Mouse (Mus musculus) adrenal gland (tissue): ENCODE measurements at regions not wholly inside any gene's neighbourhood (a gene's known extent, or its start where the extent isn't known, plus 50 kb on each side); places are given as distances from the start of the nearest gene placed in this dataset.

Experiments used
- intact Hi-C: fragments of 180-260 bp; cut with DNase I; formaldehyde crosslinking; loops from one replicate; pipeline ENCODE4 v1.15.1; 2025

DNA sequence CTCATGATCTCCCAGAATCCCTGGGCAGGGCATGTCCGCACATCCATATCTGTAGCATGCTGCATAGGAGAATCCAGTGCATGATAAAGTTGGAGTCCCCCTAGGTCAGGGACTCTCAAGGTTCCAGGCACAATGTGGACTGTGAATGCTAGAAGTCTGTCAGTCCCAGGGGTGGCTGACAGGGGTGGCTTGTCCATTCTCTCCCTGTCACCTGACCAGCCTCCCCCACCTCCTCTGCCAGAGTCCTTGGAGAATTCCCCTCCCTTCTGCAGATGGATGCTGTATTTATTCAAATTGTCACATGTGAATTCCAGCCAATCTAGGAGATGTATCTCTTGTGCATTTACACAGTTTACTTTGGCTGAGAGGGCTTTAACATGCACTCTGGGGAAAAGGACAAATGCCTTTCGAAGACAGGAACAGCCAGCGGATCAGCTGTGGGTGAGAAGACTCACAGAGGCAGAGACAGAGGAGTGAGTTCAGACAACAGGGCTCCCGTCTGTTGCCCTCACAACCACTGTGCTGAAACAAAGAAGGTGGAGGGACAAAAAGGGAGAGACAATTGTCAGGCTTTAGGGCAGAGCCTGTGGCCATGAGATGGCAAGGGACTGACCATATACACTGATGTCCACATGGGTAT lies 246.7 kb upstream of the Kazn start:
- intact Hi-C loops: no loop called here

DNA sequence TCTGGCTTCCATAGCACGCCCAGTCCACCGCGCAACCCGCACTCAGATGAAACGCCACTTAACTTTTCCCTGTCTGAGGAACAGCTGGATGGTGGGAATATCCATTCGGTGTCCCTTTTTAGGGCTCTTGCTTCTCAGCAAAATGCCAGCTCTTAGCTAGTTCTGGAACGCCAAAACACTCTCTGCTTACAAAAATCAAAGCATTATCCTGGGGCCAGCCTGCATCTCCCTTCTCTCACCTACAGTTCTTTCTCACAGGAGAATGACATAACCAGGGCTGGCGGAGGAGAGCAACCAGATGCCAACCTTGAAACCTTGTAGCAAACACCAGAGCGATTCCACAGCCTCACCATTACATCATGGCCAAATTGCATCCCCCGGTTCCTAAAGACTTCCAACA lies 236.4 kb upstream of the Kazn start:
- intact Hi-C loops: no loop called here

DNA sequence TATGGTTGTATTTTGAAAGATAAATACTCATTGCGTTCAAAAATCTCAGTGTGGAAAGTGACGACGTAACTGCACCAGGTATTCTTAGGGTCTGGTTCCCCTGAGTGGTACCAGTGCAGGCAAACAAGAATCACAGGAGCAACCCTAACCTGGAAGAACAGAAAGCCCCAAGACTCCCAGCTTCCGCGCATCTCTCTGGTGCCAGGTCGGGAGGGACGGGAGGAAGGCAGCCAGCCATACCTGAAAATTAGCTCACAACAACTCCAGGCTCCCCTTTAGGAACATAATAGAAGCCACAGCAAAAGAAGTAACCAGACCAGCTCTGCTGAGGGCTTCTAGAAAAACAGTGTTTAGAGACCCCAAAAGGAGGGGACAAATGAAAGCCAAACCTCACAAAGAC lies 235.4 kb upstream of the Kazn start:
- intact Hi-C loops: no loop called here

DNA sequence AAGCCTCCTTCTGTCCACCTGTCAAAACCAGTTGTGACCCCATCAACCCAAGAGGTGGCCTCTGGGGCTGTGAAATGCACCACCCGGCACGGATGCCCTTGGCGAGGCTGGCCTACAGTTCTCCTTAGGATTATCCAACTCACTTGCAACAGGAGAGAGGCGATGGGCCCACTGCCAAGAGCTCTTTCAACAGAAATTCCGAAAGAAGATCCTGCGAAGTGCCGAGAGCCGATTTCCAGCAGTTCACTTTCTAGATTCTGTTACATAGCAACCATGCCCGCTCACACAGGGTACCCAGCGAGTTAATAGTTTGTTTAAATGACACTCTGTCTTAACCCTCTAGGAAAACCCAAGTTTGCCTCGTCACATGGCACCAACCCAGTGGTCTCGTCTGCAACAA lies 234.8 kb upstream of the Kazn start:
- intact Hi-C loops: no loop called here

DNA sequence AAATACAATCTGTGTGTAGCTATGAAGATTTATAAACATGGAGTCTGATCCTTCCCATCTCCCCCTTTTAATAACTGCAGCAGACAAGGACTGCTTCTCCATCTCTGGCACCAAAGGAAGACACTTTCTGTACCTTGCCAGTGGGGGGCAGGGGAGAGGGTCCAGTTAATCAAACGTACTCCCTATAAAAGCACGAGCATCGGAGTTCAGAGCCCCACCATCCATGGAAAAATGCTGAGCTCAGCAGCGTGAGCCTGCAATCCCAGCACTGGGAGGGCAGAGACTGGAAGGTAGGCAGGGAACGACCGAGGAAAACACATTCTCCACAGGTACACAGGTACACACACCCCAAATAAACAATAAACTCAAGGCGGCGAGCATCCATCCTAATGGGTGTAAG lies 234.1 kb upstream of the Kazn start:
- intact Hi-C loops: no loop called here

DNA sequence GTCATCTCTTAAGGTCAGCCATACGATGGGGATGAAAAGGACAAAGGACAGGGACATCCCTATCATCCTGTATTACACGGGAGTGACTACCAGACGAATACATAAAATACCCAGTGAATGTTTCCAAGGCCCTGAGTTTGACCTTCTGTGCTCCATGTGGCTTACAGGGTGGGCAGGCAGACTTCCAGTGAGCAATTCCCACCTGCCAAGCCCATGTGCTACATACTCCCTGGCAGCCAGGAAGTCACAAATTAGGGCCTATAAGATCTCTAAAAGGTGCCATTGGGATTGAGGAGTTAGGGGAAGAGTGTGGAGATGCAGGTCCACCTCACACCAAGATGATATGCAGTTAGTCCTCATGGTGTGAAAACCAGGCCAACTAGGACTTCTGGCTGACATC lies 233.1 kb upstream of the Kazn start:
- intact Hi-C loops: no loop called here

DNA sequence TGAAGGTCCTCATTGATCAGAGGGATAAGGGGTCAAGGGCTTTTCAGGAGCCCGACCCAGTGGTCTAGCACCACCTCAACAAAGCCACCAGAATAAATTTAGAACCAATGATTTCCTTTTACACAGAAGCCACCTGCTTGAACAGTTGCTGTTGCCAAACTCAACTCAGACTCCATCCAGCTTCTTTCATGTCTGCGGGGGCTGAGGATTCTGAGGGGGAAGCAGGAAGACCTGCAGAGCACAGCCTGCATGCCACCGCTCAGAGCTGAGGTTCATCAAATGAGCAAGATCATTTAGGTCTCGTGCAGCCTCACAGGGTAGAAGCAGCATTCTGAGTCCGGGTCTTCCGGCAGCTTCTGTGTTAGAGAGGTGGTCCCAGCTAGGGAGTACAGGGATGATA lies 231.6 kb upstream of the Kazn start:
- intact Hi-C loops: no loop called here

DNA sequence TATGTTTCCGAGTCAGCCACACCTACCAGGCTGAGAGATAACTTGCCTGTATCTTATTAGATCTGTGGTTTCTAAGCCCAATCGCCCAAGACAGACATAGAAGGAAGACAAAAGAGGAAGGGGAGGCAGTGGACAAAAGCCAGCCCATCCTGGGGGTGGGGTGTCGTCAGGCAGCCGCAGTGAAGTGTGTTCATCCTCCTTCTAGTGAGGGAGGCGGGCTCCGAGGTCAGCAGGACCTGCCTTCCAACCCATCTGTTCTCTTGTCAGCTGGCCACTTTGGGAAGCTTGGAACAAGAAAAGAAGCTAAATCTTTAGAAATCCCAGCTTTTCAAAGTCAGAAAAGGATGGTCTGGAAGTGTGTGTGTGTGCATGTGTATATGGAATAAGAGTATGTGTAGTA lies 228.7 kb upstream of the Kazn start:
- intact Hi-C loops: no loop called here

DNA sequence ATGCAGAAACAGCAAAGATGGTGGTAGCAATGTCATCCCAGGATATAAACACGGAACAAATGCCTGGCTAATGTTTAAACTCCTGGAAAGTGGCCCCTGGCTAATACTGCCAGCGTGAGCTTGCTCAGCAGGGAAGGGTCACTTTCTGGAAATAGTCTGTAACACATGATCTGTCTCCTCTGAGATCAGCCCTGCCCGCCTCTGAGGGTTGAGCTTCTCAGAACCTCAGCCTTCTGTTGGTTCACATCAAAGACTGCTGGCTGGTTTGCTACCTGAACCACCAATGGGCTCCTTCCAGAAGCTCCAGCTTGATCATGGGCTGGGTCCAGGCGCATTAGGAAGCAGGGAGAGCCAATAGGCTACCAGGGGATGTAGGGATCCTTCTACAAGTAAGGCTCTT lies 226.0 kb upstream of the Kazn start:
- intact Hi-C loops: no loop called here

DNA sequence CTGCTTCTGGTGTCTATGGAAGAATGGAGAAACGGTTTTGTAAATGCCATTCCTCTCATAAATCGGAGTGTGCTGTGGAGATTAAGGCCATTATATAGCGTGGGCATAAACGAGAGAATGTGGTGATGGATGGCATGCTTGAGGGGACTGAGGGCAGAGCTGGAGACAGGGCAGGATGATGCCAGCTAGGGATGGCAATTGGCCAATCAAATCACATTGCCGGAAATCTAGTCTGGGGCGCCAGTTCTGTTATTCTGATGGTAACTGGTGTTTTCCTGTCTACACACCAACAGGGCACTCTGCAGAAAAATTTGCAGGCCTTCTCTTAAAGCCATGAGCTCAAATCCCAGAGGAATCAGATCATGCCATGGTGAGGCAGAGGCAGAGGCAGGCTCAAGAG lies 224.9 kb upstream of the Kazn start:
- intact Hi-C loops: no loop called here

DNA sequence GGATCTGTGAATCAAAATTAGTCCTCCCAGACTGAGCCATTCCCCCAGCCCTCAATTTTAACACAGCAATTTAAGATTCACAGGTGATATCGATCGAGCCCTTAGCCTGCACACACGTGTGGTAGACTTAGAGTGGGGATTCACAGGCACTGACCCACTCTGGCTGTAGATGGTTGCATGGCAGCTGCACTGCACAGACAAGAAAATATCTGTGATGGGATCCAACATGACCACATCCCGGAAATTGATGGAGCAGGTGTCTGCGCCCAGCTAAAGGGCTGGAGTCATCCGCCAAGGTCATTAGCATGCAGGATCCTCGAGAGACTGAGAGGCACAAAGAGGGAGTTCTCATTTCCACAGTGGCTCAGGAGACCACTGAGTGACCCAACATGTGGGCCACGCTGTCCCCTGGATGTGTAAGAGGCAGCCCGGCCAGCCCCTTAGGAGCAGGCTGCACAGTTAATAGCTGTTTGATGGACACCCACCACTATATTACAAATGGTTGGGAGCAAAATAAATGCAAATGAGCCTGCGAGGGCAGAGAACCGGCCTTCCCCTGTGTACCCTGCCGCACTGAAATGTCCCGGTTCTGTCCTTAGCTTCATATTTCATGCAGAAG lies 221.4 kb upstream of the Kazn start:
- intact Hi-C loops: no loop called here

DNA sequence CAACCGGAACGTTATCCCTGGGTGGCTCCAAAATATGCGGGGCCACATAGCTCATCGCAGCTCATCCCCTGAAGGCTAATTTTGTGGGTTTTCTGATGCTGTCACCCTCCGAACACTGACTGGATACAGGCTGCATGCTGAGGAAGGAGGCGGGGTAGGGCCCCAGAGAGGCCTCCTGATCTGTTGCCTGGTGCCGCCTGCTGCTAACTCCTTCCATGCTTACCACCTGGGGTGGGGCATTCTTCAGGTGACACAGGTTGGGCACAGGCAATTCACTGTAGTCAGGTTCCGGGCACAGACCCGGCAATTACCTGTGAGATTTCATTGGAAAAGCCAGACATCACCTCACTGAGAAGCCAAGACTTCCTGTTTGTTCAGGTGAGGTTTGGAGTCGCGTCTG lies 213.4 kb upstream of the Kazn start:
- intact Hi-C loops: no loop called here

DNA sequence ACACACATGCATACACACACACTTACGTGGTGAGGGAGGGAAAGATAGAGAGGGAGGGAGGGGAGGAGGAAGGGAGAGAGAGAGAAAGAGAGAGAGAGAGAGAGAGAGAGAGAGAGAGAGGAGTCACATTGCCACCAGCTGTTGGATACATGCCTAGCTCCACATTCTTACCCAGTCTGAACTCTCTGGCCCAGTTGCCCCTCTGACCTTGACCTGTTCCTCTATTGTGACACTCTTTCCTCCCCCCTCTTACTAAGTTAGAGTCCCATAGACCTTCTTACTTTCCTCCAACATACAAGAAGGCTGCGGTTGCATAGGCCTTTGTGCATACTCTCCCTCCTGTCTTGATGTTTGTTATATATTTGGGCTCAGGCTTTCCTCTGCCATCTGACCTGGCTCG lies 211.7 kb upstream of the Kazn start:
- intact Hi-C loops: no loop called here

DNA sequence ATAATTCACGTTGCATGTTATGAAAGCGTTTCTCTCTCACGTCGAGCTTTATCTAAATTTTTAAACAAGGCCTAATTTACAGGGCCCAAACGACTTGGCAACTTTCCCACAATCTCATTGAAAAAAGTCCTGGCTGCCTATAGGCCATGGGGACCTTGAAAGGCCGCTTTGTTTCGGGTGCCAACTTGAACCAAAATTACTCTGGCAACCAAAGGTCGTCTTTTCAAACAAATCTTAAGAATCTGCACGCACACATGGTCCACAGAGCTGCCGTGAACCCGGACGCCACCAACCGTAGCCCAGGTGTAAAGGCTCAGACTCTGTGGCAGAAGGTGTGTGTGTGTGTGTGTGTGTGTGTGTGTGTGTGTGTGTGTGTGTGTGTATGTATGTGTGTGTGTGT lies 210.5 kb upstream of the Kazn start:
- intact Hi-C loops: no loop called here

DNA sequence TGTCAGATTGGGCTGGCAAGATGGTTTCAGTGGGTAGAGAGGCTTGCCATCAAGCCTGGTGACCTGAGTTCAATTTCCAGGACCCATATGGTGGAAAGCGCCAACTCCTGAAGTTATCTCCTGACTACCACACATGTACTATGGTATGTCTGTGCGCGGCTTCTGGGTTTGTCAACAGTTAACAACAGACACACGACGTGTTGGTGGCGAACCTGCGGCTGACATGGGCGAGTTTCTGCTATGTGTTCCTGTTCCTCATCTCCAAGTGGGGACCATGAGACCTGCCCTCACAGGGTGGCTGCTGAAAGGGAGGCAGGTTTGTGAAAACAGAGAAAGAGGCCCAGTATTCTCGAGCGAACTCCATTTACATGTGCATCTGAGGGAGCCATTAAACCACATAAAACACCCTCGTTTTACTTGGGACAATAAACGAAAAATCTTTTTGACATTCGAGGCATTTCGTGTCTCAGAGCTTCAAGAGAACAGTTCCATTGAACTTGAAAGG lies 210.0 kb upstream of the Kazn start:
- intact Hi-C loops: no loop called here

DNA sequence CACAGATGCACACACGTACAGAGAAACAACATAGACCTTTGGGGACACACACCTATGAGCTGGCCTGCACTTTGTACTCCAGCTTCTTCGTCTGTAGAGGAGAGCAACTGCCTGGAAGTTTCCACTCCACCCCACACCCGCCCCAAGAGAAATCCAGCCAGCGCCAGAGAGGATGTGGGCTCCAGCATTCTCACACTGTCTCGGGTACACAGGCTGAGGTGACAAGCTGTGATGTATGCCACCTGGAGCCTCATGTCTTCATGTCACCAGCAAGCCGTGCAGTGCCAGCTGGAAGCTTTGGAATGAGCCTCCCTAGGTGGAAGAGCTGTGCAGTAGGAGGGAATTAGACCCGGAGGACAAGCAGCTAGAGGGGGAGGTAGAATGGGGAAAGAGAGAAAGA lies 208.3 kb upstream of the Kazn start:
- intact Hi-C loops: no loop called here

DNA sequence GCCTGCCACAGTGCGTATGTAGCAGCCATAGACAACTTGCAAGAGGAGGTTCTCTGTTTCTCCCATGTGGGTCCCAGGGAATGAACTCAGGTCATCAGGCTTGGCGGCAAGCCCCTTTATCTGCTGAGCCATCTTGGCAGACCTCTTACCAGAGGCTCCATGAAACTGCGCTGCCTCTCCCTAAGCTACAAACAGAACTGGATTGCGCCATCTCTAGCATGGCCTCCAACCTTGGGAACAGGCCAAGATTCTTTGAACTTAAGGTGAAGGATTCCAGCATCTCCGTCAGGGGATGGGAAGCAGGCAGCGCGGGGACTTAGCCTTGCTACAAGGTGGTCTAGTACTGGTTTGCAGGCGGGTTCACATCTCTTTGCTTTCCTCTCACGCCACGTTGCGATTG lies 201.8 kb upstream of the Kazn start:
- intact Hi-C loops: no loop called here

DNA sequence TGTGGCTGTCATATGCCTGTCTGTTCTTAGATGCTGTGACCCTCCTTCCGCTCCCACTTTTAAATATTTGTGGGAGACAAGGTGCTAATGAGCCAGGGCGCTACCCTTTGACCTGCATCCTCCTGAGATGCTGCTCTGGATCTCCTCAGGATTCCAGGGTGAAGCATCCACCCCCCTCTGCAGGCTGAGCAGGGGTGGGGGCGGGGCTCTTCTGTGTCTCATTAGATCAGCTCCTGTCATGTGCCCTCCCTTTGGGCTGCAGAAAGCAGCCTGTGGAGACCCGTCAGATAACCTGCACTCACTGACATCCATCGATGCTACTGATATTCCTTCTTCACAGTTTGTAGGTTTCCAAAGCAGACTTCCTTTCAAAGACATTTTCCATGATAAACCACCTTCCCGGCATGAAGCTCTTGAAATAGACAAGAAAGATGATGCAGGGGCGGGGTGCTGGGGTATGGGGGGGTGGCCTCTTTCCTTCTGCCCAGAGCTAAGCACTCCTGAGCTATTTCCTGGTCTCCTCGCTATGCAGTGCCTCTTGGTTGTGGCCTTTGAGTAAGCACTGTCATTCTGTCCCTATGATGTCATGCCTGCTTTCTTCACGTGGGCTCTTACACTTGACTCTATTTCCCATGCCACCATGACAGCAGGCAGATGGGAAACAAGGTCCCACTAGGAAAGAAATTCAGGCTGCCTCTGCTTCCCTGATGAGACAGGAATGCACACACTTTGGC lies 200.4 kb upstream of the Kazn start:
- intact Hi-C loops: no loop called here

DNA sequence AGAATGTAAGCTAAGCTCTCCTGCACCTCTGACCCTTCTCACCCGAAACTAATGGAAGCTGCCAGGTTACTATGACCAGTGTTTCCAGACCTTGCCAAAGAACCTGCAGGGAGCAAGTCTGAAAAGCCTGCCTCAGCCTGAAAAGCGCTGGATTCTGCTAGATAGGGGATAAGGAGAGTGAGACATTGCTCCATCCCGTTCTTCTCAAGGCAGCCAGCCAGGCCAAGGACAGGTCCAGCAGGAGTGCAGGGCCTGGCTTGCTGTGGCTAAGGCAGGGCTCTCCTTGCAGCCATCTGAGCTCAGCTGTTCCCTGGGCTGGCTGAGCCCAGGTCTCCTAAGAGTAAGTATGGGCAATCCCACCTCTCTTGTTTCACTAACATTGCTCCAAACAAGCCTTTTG lies 185.4 kb upstream of the Kazn start:
- intact Hi-C loops: no loop called here

DNA sequence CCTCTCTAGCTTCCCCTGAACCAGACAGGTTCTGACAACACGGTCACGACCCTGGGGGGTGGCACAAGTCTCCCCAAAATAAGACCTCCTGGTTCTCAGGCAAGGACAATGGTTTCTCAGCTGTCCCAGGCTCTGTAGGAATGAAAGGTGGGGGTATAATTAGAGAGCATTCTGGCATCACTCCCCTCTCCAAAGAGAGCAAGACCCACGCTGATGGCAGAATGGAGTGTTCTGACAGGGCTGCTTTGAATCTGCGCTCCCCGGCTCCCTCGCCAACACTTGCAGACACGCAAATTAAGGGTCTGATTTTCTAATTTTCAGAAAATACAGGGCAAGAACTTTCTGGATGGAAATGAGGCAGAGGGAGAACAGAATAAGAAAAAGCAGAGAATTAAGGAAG lies 181.2 kb upstream of the Kazn start:
- intact Hi-C loops: no loop called here

DNA sequence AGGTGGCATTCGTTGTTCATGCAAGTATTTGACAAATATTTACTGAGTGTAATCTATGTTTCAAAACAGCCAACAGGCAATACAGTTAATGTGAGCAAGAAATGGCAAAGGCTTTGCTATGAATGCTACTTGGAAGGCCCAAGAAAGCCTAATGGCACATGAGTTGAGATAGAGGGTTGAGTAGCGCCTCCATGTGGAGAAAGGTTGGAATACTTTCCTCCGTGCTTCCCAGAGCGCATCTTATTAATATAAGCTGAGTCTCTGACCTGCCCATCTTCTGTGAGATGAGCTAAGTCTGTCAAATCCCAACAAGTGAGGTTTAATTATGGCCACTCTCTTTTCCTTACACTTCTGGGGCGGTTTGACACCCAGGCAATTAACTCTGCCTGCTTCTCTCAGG lies 175.7 kb upstream of the Kazn start:
- intact Hi-C loops: loop anchor here (10.0 kb wide), 1 partner anchor 470 kb away; no protein-coding TSS in a partner anchor

DNA sequence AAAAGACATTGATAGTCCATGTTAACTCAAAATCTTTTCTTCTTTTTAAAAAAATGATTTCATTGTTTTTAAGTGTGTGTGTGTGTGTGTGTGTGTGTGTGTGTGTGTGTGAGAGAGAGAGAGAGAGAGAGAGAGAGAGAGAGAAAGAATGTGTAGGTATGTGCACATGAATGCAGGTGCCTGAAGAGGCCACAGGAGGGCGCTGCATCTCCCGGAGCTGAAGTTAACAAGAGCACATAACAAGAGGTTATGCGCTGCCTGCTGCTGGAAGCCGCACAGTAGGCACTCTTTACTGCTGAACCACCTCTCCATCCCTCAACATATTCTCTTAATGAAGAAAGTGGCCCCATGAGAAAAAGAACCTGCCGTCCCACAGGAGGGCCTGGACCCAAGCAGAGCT lies 172.6 kb upstream of the Kazn start:
- intact Hi-C loops: loop anchor here (10.0 kb wide), 1 partner anchor 473 kb away; no protein-coding TSS in a partner anchor
